Mouse (Mus musculus) urinary bladder, postnatal 10 days (tissue): ENCODE measurements around the gene Asic1.
"Not testable (repeated sequence)": the region's sequence is repeated elsewhere in the genome, so short reads cannot be mapped to it uniquely, and the experiment has no call there.

Source experiments
- DNase-seq: peaks from one replicate; pipeline ENCODE4 v3.0.0; 2022; ENCODE audit warnings: low spot score

The Asic1 gene

DNA sequence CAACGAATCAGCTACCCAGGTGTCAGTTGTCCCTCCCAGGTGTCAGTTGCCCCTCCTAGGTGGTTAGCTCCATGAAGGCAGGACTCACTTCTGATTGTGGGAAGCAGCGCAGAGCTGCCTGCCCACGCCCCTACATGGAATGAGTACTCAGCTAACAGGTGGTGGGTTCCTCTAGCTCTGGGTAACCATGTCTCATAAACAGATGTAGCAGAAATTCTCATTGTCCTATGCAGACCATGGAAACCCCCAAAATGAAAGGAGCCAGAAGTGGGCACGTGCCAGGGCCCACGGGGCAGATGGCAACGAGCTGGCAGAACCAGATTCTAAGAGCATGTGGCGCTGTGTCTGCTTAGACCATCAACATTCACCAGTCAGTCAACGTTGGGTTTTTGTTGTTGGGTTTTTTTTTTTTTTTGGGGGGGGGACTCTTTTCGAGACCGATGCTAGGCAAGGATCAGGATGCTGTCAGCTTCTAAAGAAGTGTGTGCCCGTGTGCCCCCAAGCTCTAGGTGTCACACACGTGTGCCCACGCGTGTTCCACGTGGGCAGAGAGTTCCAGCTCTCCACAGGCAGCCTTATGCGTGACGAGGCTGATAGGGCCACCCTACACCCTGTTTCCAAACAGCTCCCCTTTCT lies 6.1 kb upstream of the Asic1 start:
- DNase-seq: no peak

DNA sequence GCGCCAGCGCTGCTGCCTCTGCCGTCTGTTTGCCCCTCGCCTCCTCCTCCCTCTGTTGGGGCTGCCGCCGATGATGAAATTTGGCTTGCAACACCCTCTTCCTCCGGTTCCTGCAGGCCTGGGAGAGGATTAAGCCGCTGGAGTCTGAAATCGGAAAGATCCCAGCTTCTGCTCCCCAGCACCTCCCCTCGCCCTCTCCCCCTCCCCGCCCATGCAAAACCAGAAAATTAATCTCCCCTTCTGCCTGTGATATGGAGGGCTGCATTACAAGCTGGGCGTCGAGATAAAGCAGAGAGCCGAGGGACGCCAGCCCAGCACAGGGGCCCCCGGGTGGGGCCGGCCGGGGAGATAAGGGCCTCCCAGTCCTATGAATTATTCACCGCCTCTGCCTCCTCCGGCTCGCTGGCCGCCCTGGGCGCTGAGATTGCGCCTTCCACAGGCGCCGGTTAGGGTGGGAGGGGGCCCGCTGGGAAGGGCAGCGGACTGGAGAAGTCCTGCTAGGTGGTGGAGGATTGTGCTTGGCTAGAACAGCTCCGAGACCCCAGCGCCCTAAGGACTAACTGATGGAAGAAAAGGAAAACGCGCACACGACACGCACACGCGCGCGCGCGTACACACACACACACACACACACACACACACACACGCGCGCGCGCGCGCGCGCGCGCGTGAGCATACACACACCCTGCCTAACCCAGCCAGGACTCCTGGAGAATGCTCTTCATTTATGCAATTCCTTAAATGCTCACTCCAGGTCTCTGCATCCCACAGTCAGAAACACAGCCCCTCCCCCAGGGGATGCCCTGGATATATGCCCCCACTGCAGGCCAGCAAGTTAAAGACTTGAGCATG lies 5.3 kb upstream of the Asic1 start:
- DNase-seq: no peak

DNA sequence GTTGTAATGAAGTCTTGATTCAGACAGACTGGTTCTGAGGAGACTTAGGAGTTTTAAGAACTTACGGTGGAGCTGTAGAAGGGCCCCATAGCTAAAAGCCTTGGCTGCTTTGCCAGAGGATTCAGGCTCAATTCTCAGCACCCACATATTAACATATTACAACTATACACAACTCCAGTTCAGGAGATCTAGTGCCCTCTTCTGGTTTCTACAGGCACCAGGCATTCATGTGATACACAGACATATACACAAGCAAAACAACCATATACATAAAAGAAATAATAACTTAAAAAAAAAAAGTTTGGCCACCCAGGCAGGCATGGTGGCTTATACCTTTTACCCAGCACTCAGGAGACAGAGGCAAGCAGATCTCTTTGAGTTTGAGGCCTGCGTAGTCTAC lies 2.6 kb upstream of the Asic1 start:
- no peak for DNase-seq

DNA sequence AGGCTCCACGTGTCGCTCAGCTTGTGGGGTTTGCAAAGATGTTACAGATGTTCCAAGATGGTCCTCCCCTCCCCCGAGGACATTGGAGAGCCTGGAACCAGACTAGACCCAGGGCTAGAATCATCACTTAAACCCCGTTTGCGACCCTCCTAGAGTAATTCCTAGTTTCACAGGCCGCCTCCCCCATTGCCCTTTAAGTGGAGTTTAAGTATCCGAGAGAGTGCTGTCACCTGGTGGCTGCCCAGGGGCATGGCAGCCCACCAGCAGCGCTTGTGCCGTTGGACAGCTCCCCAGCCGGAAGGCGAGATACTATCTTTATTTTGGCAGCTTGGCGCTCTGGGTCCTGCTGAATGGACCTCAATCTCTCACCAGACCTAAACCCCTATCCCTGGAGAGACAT lies 1.3 kb upstream of the Asic1 start:
- DNase-seq: peak; percentile 30

DNA sequence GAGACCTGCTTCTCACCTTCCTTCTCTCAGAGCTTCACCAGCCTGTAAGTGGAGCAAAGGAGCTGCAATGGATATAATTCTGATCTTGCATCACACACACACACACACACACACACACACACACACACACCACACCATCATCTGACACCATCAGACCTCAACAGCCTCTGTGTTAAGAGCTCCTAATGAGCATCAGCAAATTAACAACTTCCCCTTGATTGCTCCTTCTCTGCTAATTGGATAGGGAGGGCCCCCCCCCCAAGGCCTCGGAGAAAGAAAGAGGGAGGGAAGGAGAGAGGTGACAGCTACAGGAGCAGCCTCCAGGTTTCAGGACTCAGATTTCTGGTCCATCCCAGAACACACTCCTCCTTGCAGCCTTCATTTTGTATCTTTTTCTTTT lies 776 bp upstream of the Asic1 start:
- no peak for DNase-seq

DNA sequence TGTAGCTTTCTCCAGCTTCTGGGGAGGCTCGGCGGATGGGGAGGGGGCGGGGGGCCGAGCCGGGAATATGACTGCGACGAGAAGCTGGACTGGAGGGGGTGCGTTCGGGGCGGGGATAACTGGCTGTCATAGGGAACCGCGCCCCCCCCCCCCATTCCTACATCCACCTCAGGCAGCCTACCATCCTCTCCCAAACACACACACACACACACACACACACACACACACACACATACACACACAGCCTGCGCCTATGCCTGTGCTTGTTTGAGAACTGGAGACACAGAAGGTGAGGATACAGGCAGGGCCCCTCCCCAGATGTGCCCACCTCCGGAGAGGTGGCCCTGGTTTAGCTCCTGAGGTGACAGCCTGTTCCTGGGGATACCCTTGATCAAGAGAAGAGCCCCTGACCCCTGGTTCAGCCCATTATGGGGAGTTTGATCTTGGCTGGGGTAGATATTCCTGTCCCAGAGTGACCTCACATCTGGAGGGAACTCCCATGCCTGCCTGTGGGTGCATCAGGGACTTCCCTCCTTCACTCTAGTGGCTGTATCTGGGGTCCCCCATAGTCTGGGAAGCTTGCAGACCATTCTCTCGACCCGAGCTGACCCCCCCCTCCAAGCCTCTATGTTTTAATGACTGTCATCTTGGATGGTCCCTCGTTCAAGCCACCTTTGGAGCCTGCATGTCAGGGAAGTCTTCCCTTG lies 949 bp downstream of the Asic1 start:
- DNase-seq: no peak

DNA sequence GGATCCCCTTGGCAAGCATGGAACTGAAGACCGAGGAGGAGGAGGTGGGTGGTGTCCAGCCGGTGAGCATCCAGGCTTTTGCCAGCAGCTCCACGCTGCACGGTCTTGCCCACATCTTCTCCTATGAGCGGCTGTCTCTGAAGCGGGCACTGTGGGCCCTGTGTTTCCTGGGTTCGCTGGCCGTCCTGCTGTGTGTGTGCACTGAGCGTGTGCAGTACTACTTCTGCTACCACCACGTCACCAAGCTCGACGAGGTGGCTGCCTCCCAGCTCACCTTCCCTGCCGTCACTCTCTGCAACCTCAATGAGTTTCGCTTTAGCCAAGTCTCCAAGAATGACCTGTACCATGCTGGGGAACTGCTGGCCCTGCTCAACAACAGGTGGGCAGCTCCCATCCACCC lies 1.6 kb downstream of the Asic1 start:
- DNase-seq: no peak

DNA sequence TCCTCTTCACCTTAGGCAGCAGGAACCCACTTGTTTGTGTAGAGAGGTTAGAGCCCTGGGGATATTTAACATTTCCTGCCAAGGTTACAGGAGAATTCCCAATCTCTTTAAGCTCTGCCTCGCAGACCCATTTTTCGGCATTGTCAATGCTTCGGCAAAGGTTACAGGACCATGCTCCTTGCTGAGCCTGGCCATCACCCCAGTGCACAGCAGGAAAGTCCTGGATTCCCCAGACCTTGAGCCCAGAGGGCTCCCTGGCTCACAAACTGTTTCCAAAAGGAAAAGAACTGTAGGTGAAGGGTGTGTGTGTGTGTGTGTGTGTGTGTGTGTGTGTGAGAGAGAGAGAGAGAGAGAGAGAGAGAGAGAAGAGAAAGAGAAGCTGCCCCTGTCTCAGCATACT lies 4.7 kb downstream of the Asic1 start:
- no peak for DNase-seq

DNA sequence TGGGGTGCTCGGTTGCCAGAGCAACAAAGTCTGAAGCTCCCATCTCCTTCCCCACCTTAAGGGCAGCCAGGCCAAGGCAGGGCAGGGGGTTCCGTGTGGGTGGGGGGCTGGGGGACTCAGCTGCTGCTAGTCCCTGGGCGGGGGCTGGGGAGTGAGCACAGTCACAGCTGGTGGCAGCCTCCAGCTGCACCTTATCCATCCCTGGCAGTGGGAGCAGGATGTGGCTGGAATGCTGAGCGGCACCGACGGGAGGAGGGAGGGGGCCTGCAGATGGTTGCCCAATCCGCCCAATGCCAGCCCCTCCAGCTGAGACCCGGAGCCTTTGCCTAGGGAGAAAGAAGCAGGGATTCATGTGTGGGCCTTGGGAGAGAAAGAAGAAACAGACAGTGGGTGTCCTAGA lies 6.9 kb downstream of the Asic1 start:
- no peak for DNase-seq

DNA sequence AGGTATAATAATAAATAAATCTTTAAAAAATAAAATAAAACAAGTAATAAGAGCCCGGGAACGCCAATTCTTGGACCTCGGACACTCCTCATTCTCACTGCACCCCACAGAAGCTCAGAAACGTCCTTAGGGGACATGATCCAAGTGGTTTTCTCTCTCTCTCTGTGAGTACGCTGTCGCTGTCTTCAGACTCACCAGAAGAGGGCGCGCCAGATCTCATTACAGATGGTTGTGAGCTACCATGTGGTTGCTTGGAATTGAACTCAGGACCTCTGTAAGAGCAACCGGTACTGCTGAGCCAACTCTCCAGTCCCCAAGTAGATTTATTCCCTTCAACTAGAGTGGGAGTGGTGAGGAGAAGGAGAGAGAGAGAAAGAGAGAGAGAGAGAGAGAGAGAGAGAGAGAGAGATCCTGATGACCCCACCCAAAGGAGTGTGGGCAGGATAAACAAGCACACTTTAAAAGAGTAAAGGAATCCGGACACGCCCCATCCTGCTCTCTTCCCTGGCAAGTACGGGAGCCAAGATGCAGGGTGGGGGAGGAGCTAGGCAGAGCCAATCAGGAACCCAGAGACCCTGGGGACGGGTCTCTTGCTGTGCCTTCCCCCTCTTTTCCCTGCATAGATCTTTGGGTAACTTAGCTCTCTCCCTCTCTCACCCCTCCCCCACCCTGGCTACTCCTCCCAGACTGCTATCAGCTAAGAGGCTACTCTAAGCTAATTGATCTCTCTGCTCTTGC lies 8.1 kb downstream of the Asic1 start:
- DNase-seq: no peak

DNA sequence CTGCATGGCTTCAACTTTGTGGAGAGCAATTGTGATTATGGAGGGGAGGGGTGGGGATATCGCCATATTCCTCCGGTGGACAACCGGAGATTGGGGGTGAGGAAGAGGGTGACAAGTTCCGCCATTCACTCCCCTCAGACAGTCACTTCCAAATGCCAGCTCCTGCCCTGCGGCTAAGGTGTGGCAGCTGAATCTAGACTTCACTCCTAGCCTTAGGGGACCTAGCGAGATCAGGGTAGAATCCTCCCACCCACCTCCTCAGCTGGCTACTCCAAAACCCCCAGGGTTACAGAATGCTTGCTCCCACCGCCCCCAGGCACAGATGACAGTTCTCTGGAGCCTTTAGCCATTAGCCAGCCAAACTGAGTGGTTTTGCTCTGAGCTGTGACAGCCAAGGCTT lies 8.8 kb downstream of the Asic1 start:
- DNase-seq: no peak

DNA sequence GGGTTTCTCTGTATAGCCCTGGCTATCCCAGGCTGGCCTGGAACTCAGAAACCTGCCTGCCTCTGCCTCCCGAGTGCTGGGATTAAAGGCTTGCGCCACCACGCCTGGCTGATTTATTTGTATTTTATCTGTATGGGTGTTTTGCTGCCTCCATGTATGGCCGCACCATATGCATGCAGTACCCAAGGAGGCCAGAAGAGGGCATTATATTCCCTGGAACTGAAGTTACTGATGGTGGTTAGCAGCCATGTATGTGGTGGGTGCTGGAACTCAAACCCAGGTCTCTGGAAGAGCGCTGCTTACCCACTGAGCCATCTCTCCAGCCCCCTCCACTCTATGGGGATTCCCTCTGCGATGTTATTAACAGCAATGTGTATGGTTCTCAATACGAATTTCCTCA lies 12.7 kb downstream of the Asic1 start:
- no peak for DNase-seq

DNA sequence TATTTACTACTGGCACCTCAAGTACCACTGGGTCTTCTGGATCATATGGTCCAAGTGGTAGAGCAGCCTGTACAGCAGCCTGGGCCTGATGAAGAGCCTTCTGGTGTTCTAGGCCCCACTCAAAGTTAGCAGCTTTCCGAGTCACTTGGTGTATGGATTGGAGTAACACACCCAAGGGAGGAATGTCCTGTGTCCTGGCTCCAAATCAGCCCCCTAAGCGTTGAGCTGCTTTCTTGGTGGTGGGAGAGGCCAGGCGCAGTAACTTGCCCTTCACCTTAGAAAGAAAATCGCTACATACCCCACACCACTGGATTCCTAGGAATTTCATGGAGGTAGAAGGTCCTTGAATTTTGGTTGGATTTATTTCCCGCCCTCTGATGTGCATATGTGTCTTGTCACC lies 14.0 kb downstream of the Asic1 start:
- DNase-seq: no peak

DNA sequence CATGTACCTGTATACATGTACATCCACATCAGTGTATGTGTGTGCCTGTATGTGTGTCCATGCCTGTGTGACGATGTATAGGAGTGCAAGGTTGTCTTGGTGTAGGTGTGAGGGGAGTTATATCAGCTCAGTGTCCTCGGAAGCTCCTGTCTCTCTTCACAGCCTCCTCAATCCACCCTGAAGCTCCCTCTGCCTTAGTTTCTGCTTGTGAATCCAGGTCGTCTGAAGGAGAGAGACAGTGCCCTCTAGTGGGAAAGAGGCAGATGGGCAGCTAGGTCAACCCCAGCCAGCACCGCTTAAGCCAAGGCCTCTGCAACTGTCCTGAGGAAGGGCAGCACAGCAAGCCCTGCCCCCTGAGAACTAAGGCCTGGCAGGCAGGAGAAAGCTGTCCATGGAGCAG lies 18.5 kb downstream of the Asic1 start:
- DNase-seq: no peak

DNA sequence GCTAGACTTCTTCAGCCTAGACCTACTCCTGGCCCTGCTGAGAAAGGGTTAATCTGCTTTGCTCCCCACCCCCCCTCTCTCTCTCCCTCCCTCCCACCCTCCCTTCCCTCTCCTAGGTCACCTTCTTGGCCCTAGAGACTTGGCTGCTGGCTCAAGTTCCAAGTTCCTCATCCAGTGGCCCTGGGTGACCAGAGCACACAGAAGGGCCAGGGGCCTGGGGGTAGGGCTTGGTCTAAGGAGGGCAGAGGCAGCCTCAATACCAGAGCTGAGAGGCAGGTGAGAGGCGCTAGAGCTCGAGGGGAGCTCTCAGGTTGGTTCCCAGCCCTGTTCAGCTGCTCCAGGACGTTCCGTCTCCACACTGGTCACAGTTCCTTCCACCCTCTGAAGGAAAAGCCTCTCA lies 20.8 kb downstream of the Asic1 start:
- DNase-seq: no peak

DNA sequence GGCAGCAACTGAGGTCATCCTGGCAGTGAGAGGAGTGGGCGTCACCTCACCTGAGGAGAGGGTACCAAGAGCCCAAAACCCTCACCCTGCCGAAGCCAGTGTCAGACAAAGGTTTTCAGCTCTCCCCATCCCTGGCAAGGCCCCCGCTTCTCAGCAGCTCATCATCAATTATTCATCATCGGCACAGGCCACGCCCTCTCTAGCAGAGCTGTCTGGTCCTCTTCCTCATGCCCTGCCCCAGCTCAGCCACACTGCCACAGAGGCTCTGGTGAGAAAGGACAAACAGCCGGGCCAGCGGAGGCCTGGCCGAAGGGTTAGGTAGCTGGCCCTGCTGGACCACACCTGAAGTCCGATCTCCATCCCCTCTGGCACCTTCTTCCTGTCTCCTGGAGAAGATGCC lies 21.8 kb downstream of the Asic1 start:
- DNase-seq: no peak

DNA sequence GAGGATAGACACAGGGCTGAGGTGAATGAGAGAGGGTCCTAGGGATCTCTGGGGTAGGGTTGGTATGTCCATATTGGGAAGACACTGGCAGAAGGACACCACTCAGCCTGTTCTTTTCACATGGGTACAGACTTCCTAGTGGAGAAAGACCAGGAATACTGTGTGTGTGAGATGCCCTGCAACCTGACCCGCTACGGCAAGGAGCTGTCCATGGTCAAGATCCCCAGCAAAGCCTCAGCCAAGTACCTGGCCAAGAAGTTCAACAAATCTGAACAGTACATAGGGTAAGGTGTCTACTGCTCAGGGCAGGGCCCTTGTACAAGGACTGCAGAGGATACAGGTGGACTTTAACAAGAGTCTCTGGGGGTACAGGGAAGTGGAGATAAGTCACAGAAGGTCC lies 27.1 kb downstream of the Asic1 start:
- no peak for DNase-seq

DNA sequence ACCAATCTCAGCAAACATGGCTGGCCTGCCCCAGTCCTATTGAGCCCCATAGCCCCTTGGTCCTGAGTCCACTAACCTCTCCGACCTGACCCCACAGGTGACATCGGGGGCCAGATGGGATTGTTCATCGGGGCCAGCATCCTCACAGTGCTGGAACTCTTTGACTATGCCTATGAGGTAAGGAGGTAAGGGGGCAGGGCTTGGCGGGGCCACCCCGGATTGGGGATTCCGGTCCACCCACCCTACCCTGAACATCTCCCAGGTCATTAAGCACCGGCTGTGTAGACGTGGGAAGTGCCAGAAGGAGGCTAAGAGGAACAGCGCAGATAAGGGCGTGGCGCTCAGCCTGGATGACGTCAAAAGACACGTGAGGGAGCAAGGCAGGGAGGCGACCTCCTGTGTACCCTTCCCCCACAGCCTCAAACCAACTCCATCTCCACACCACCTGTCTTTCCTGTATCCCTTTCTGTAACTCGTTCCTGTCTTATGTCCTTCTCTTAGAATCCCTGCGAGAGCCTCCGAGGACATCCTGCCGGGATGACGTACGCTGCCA lies 28.4 kb downstream of the Asic1 start:
- DNase-seq: no peak

DNA sequence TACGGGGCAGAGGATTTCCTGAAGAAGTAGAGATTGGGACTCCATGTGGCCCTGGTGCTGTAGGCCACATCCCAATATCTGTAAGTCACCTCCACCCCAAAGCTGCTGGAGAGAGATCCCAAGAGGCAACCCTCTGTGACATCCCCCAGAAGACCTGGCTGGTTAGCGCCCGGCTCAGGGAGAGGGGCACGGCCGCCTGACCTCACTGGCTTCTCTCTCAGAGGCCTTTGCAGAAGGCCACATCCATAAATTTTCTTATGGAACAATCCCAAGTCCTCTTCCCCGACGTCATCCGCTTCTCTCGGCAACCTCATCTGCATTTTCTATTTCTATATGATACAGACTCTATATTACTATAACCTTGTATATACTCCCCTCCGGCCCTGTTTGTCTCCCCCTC lies 29.5 kb downstream of the Asic1 start:
- DNase-seq: no peak

DNA sequence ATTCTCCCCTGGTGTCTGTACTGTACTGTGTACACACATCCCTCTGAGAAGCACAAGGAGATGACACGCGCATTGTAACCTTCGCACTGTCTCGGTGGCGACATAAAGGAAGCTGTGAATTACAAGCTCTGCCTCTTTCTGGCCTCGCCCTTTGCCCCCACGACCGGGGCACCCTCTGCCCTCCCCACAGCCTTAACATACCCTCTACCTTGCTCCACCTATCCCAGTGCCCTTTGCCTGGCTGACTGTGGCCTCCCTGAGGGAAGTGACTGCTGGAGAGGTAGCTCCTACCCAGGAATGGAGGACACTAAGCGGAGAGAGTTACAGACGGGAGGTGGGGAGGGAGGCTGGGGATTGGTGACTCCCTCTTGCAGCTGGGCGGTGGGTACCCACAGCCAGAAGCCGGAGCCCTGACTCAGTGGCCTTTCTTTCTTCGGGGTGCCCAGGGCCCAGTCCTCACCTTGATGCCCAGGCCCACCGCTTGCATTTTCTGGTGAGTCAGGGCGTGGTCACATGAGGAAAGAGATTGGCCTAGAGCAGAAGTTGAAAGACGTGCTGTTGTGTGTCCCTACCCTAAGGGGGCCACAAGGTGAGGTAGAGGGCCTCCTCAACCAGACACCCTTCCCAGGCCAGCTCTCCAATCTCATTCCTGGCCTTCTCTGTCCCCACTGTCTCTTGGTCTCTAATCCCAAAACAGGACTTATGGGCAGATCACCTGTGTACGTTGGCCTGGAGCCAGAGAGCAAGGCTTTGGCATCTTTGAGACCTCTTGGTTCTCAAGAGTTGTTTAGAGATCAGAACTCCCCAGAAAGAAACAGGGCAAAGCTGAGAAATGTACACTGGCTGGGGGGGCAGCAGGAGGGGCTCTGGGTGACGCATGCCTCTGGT lies 30.3 kb downstream of the Asic1 start:
- no peak for DNase-seq

DNA sequence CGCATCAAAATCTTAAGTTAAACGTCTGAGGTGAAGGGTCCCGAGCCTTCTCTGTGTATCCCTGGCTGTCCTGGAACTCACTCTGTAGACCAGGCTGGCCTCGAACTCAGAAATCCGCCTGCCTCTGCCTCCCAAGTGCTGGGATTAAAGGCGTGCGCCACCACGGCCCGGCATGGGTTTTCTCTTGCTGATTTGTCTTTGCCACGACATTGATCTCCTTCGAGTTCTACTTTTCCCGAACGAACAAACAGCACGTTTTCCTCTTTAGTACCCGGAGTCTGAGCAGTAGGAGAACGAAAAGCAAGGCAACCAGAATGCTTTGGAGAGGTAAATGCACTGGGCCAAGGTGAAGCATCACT lies 31.5 kb downstream of the Asic1 start:
- not testable (repeated sequence) for DNase-seq
